Mouse (Mus musculus): ENCODE measurements around the gene Cacna1s. TPM values are rescaled to one million over a fixed set of nuclear protein-coding genes. Genes with fewer than 3 reads are reported as not detected.

The Cacna1s gene
- total RNA-seq (2015) (0.05 TPM in 1 of 2 replicates, not detected in the other), total RNA-seq (2017) (not detected in 2 replicates)

GRCm38 (mm10) chr1:136052547-136052946, at the start of gene Cacna1s:
Gene Cacna1s (plus strand): TSS chr1:136052750.
- no peak for ATAC-seq (ENCODE audit: poor library complexity, severe bottlenecking)

- ATAC-seq (ENCODE audit: poor library complexity, severe bottlenecking): no peak
Observed at GRCm38 (mm10) chr1:136006292-136006748, 46.2 kb upstream of the Cacna1s start, which contains the start of gene Igfn1. Gene Igfn1 (minus strand): TSS chr1:136006342.

- ATAC-seq (ENCODE audit: poor library complexity, severe bottlenecking): peak; percentile 99
Observed at GRCm38 (mm10) chr1:136007211-136008158, 45.1 kb upstream of the Cacna1s start, which contains the start of gene Tmem9. Gene Tmem9 (plus strand): TSS chr1:136008150.

GRCm38 (mm10) chr1:136008159-136008533, 44.4 kb upstream of the Cacna1s start:
- ATAC-seq (ENCODE audit: poor library complexity, severe bottlenecking): peak; percentile 43

GRCm38 (mm10) chr1:136010247-136010646, 42.3 kb upstream of the Cacna1s start:
- no peak for ATAC-seq (ENCODE audit: poor library complexity, severe bottlenecking)

- ATAC-seq (ENCODE audit: poor library complexity, severe bottlenecking): no peak
Observed at GRCm38 (mm10) chr1:136013513-136013912, 39.0 kb upstream of the Cacna1s start.

- ATAC-seq (ENCODE audit: poor library complexity, severe bottlenecking): no peak
Observed at GRCm38 (mm10) chr1:136014796-136015502, 37.6 kb upstream of the Cacna1s start.

- peak; percentile 4; the same call in 1 of the 2 replicates for ATAC-seq (ENCODE audit: poor library complexity, severe bottlenecking)
Observed at GRCm38 (mm10) chr1:136017307-136017706, 35.2 kb upstream of the Cacna1s start.

- ATAC-seq (ENCODE audit: poor library complexity, severe bottlenecking): peak; percentile 97
Observed at GRCm38 (mm10) chr1:136017907-136018313, 34.6 kb upstream of the Cacna1s start.

GRCm38 (mm10) chr1:136018390-136019189, 34.0 kb upstream of the Cacna1s start:
- 0 out of 2 replicates have a peak, but pooled peaks have one; percentile 6 for ATAC-seq (ENCODE audit: poor library complexity, severe bottlenecking)

GRCm38 (mm10) chr1:136030201-136030600, 22.3 kb upstream of the Cacna1s start:
- no peak for ATAC-seq (ENCODE audit: poor library complexity, severe bottlenecking)

- ATAC-seq (ENCODE audit: poor library complexity, severe bottlenecking): no peak
Observed at GRCm38 (mm10) chr1:136031697-136032096, 20.9 kb upstream of the Cacna1s start.

GRCm38 (mm10) chr1:136032961-136033360, 19.6 kb upstream of the Cacna1s start:
- ATAC-seq (ENCODE audit: poor library complexity, severe bottlenecking): no peak

- no peak for ATAC-seq (ENCODE audit: poor library complexity, severe bottlenecking)
Observed at GRCm38 (mm10) chr1:136038746-136039538, 13.6 kb upstream of the Cacna1s start.

- ATAC-seq (ENCODE audit: poor library complexity, severe bottlenecking): no peak
Observed at GRCm38 (mm10) chr1:136040452-136040851, 12.1 kb upstream of the Cacna1s start.

- no peak for ATAC-seq (ENCODE audit: poor library complexity, severe bottlenecking)
Observed at GRCm38 (mm10) chr1:136040874-136041273, 11.7 kb upstream of the Cacna1s start.

GRCm38 (mm10) chr1:136045774-136046173, 6.8 kb upstream of the Cacna1s start:
- peak; percentile 74 for ATAC-seq (ENCODE audit: poor library complexity, severe bottlenecking)

- 0 out of 2 replicates have a peak, but pooled peaks have one; percentile 38 for ATAC-seq (ENCODE audit: poor library complexity, severe bottlenecking)
Observed at GRCm38 (mm10) chr1:136047432-136047831, 5.1 kb upstream of the Cacna1s start.

- ATAC-seq (ENCODE audit: poor library complexity, severe bottlenecking): no peak
Observed at GRCm38 (mm10) chr1:136047894-136048293, 4.7 kb upstream of the Cacna1s start.
